Mouse (Mus musculus) testis, postnatal 14 days (tissue): ENCODE data around the gene Zfp831.

Experiments
- DNase-seq: peaks from one replicate; pipeline ENCODE4 v3.0.0; 2021; ENCODE audit warnings: low spot score

The Zfp831 gene

GRCm38 (mm10) chr2:174731939-174732338, 88.6 kb downstream of the Zfp831 start:
- no peak for DNase-seq

- DNase-seq: no peak
Measured at GRCm38 (mm10) chr2:174735270-174735669, 91.9 kb downstream of the Zfp831 start.

GRCm38 (mm10) chr2:174747182-174747581, 103.8 kb downstream of the Zfp831 start:
- DNase-seq: no peak

GRCm38 (mm10) chr2:174748381-174748780, 105.0 kb downstream of the Zfp831 start:
- DNase-seq: peak; percentile 7

- DNase-seq: no peak
Measured at GRCm38 (mm10) chr2:174753197-174753596, 109.9 kb downstream of the Zfp831 start.

- DNase-seq: no peak
Measured at GRCm38 (mm10) chr2:174754231-174754630, 110.9 kb downstream of the Zfp831 start.

GRCm38 (mm10) chr2:174759189-174759588, 115.9 kb downstream of the Zfp831 start:
- no peak for DNase-seq
